Mouse (Mus musculus): ENCODE results near the gene Lmntd1. TPM values are rescaled to one million over a fixed set of nuclear protein-coding genes. Genes with fewer than 3 reads are reported as not detected.

The Lmntd1 gene
- polyA plus RNA-seq, 1 experiment: not detected

- TF ChIP-seq GATA1 (IDR thresholded peaks at IDR 0.05; ENCODE audit: borderline replicate concordance, low read length) (no peak), FLI1 (IDR thresholded peaks at IDR 0.05; ENCODE audit: low read length) (no peak)
- H3K4me1 ChIP-seq: no peaks in the 10 kb centered on the region
- H3K9me3 ChIP-seq: no peaks in the 10 kb centered on the region
- peaks cover 9% of the 10 kb centered on the region for H3K27me3 ChIP-seq (replicated peaks)
- no peaks in the 10 kb centered on the region for H3K36me3 ChIP-seq (replicated peaks; ENCODE audit: low read length)
- no peak overlapping the region for H3K4me3 ChIP-seq (replicated peaks)
Observed at GRCm38 (mm10) chr6:145404369-145405051, 209.6 kb downstream of the Lmntd1 start.

GRCm38 (mm10) chr6:145401140-145401539 is 213.0 kb downstream of the Lmntd1 start:
- no peaks in the 10 kb centered on the region for H3K36me3 ChIP-seq (replicated peaks; ENCODE audit: low read length)
- TF ChIP-seq FLI1 (IDR thresholded peaks at IDR 0.05; ENCODE audit: low read length) (no peak), GATA1 (IDR thresholded peaks at IDR 0.05; ENCODE audit: borderline replicate concordance, low read length) (no peak)
- H3K9me3 ChIP-seq: no peaks in the 10 kb centered on the region
- H3K4me3 ChIP-seq (replicated peaks): no peak overlapping the region
- H3K27me3 ChIP-seq (replicated peaks): peaks cover 15% of the 10 kb centered on the region
- no peaks in the 10 kb centered on the region for H3K4me1 ChIP-seq

- H3K4me1 ChIP-seq: no peaks in the 10 kb centered on the region
- no peak for TF ChIP-seq GATA1 (IDR thresholded peaks at IDR 0.05; ENCODE audit: borderline replicate concordance, low read length)
- TF ChIP-seq FLI1 (IDR thresholded peaks at IDR 0.05; ENCODE audit: low read length): no peak
- H3K9me3 ChIP-seq: no peaks in the 10 kb centered on the region
- no peaks in the 10 kb centered on the region for H3K36me3 ChIP-seq (replicated peaks; ENCODE audit: low read length)
- peak overlapping the region; percentile 16 for H3K4me3 ChIP-seq (replicated peaks)
- peaks cover 19% of the 10 kb centered on the region for H3K27me3 ChIP-seq (replicated peaks)
Observed at GRCm38 (mm10) chr6:145397881-145398280, 216.2 kb downstream of the Lmntd1 start.

- H3K9me3 ChIP-seq: no peaks in the 10 kb centered on the region
- peaks cover 19% of the 10 kb centered on the region for H3K27me3 ChIP-seq (replicated peaks)
- TF ChIP-seq FLI1 (IDR thresholded peaks at IDR 0.05; ENCODE audit: low read length): no peak
- TF ChIP-seq GATA1 (IDR thresholded peaks at IDR 0.05; ENCODE audit: borderline replicate concordance, low read length): no peak
- no peaks in the 10 kb centered on the region for H3K4me1 ChIP-seq
- no peak overlapping the region for H3K4me3 ChIP-seq (replicated peaks)
- H3K36me3 ChIP-seq (replicated peaks; ENCODE audit: low read length): no peaks in the 10 kb centered on the region
Observed at GRCm38 (mm10) chr6:145396534-145396933, 217.6 kb downstream of the Lmntd1 start.

- TF ChIP-seq FLI1 (IDR thresholded peaks at IDR 0.05; ENCODE audit: low read length): no peak
- TF ChIP-seq GATA1 (IDR thresholded peaks at IDR 0.05; ENCODE audit: borderline replicate concordance, low read length): no peak
- Histone ChIP-seq H3K27me3 (replicated peaks) (peaks cover 21% of the 10 kb centered on the region), H3K4me3 (replicated peaks) (no peak overlapping the region), H3K9me3 (no peaks in the 10 kb centered on the region), H3K4me1 (no peaks in the 10 kb centered on the region), H3K36me3 (replicated peaks; ENCODE audit: low read length) (no peaks in the 10 kb centered on the region)
Observed at GRCm38 (mm10) chr6:145390421-145390820, 223.7 kb downstream of the Lmntd1 start.

- peaks cover 21% of the 10 kb centered on the region for H3K27me3 ChIP-seq (replicated peaks)
- no peaks in the 10 kb centered on the region for H3K36me3 ChIP-seq (replicated peaks; ENCODE audit: low read length)
- no peaks in the 10 kb centered on the region for H3K4me1 ChIP-seq
- TF ChIP-seq FLI1 (IDR thresholded peaks at IDR 0.05; ENCODE audit: low read length): no peak
- no peak for TF ChIP-seq GATA1 (IDR thresholded peaks at IDR 0.05; ENCODE audit: borderline replicate concordance, low read length)
- H3K4me3 ChIP-seq (replicated peaks): no peak overlapping the region
- no peaks in the 10 kb centered on the region for H3K9me3 ChIP-seq
Observed at GRCm38 (mm10) chr6:145389904-145390303, 224.2 kb downstream of the Lmntd1 start.

- no peak for TF ChIP-seq FLI1 (IDR thresholded peaks at IDR 0.05; ENCODE audit: low read length)
- no peak for TF ChIP-seq GATA1 (IDR thresholded peaks at IDR 0.05; ENCODE audit: borderline replicate concordance, low read length)
- no peaks in the 10 kb centered on the region for H3K9me3 ChIP-seq
Observed at GRCm38 (mm10) chr6:145387378-145387777, 226.7 kb downstream of the Lmntd1 start.

GRCm38 (mm10) chr6:145382586-145383380 is 231.3 kb downstream of the Lmntd1 start:
- TF ChIP-seq GATA1 (IDR thresholded peaks at IDR 0.05; ENCODE audit: borderline replicate concordance, low read length) (no peak), FLI1 (IDR thresholded peaks at IDR 0.05; ENCODE audit: low read length) (no peak)
- Histone ChIP-seq H3K4me3 (replicated peaks) (no peak overlapping the region), H3K9me3 (no peaks in the 10 kb centered on the region), H3K36me3 (replicated peaks; ENCODE audit: low read length) (no peaks in the 10 kb centered on the region), H3K4me1 (no peaks in the 10 kb centered on the region), H3K27me3 (replicated peaks) (peaks cover 23% of the 10 kb centered on the region)

More at GRCm38 (mm10) chr6:145387378-145387777, 226.7 kb downstream of the Lmntd1 start:
- Histone ChIP-seq H3K27me3 (replicated peaks) (peaks cover 17% of the 10 kb centered on the region), H3K4me1 (no peaks in the 10 kb centered on the region), H3K4me3 (replicated peaks) (no peak overlapping the region), H3K36me3 (replicated peaks; ENCODE audit: low read length) (no peaks in the 10 kb centered on the region)

GRCm38 (mm10) chr6:145380961-145381360 is 233.2 kb downstream of the Lmntd1 start:
- TF ChIP-seq FLI1 (IDR thresholded peaks at IDR 0.05; ENCODE audit: low read length) (no peak), GATA1 (IDR thresholded peaks at IDR 0.05; ENCODE audit: borderline replicate concordance, low read length) (no peak)

GRCm38 (mm10) chr6:145379175-145379574 is 234.9 kb downstream of the Lmntd1 start:
- Histone ChIP-seq H3K9me3 (no peaks in the 10 kb centered on the region), H3K27me3 (replicated peaks) (peaks cover 38% of the 10 kb centered on the region), H3K36me3 (replicated peaks; ENCODE audit: low read length) (no peaks in the 10 kb centered on the region), H3K4me1 (peaks cover 3% of the 10 kb centered on the region; the same call in 1 of the 2 replicates), H3K4me3 (replicated peaks) (no peak overlapping the region)
- TF ChIP-seq FLI1 (IDR thresholded peaks at IDR 0.05; ENCODE audit: low read length) (no peak), GATA1 (IDR thresholded peaks at IDR 0.05; ENCODE audit: borderline replicate concordance, low read length) (no peak)

More at GRCm38 (mm10) chr6:145380961-145381360, 233.2 kb downstream of the Lmntd1 start:
- H3K4me1 ChIP-seq: no peaks in the 10 kb centered on the region
- H3K36me3 ChIP-seq (replicated peaks; ENCODE audit: low read length): no peaks in the 10 kb centered on the region
- no peaks in the 10 kb centered on the region for H3K9me3 ChIP-seq
- H3K27me3 ChIP-seq (replicated peaks): peaks cover 27% of the 10 kb centered on the region
- H3K4me3 ChIP-seq (replicated peaks): no peak overlapping the region
